Mouse (Mus musculus) hindbrain, embryonic 14.5 days (tissue): ENCODE measurements at regions not wholly inside any gene's neighbourhood (a gene's known extent, or its start where the extent isn't known, plus 50 kb on each side); places are given as distances from the start of the nearest gene placed in this dataset.

Experiments
- ATAC-seq: fragments of 200-750 bp; cut with Nextera tagmentation; 2 replicates; pipeline ENCODE4 v1.8.0; 2017; ENCODE audit warnings: moderate number of reproducible peaks, mild to moderate bottlenecking, moderate TSS enrichment, moderate library complexity; ENCODE audit not compliant: low FRiP score
- DNase-seq: peaks from one replicate; pipeline ENCODE4 v3.0.0-alpha.2; 2015; ENCODE audit warnings: low spot score
- H3K27ac ChIP-seq: fragments of 300-500 bp; sonication (generic); 2 replicates; pipeline ENCODE4 v1.5.1; 2014; ENCODE audit warnings: mild to moderate bottlenecking, moderate library complexity
- H3K27me3 ChIP-seq: fragments of 300-500 bp; sonication (generic); 2 replicates; pipeline ENCODE4 v1.6.1; 2014; ENCODE audit warnings: mild to moderate bottlenecking, low read length, mixed read lengths; ENCODE audit not compliant: control insufficient read depth, insufficient read depth
- H3K36me3 ChIP-seq: fragments of 300-500 bp; sonication (generic); replicated peaks from 2 replicates; pipeline ENCODE4 v1.6.1; 2014; ENCODE audit not compliant: control insufficient read depth, insufficient read depth
- H3K4me1 ChIP-seq: fragments of 300-500 bp; sonication (generic); replicated peaks from 2 replicates; pipeline ENCODE4 v1.6.1; 2014; ENCODE audit warnings: antibody characterized with exemption, low read length, mixed read lengths; ENCODE audit not compliant: control insufficient read depth, insufficient read depth
- H3K4me2 ChIP-seq: fragments of 300-500 bp; sonication (generic); replicated peaks from 2 replicates; pipeline ENCODE4 v1.6.1; 2014; ENCODE audit warnings: mild to moderate bottlenecking, moderate library complexity
- H3K4me3 ChIP-seq: fragments of 300-500 bp; sonication (generic); replicated peaks from 2 replicates; pipeline ENCODE4 v1.5.1; 2014; ENCODE audit warnings: mild to moderate bottlenecking, low read length
- H3K9ac ChIP-seq: fragments of 300-500 bp; sonication (generic); 2 replicates; pipeline ENCODE4 v1.6.1; 2014
- H3K9me3 ChIP-seq: fragments of 300-500 bp; sonication (generic); 2 replicates; pipeline ENCODE4 v1.6.1; 2016; ENCODE audit warnings: low read length; ENCODE audit not compliant: control insufficient read depth
- WGBS: fragments of 180-500 bp; shearing (Covaris S2); extraction: QIAGEN DNeasy Blood & Tissue Kit; methylation state at CpG from one replicate; pipeline ENCODE4 v1.1.7; 2014; 5-methylcytosine and 5-hydroxymethylcytosine counted together

GRCm38 (mm10) chr8:113250264-113250663 is 385.1 kb upstream of the Mon1b start:
- no peaks in the 10 kb centered on the region for H3K27me3 ChIP-seq
- no peaks in the 10 kb centered on the region for H3K36me3 ChIP-seq
- no peak overlapping the region for H3K27ac ChIP-seq
- H3K4me3 ChIP-seq = no peak overlapping the region
- DNase-seq (no peak), ATAC-seq (no peak)
- no peaks in the 10 kb centered on the region for H3K4me1 ChIP-seq
- WGBS = 89% methylated on average over 2 of the region's 2 CpGs
- H3K9ac ChIP-seq = no peak overlapping the region
- H3K9me3 ChIP-seq = no peaks in the 10 kb centered on the region
- H3K4me2 ChIP-seq = no peak overlapping the region

GRCm38 (mm10) chr8:113254076-113254475 is 381.3 kb upstream of the Mon1b start:
- no peak for DNase-seq

GRCm38 (mm10) chr8:113259477-113259876 is 375.9 kb upstream of the Mon1b start:
- Histone ChIP-seq H3K4me2 (no peak overlapping the region), H3K4me1 (no peaks in the 10 kb centered on the region), H3K9ac (no peak overlapping the region), H3K27ac (no peak overlapping the region), H3K27me3 (no peaks in the 10 kb centered on the region), H3K4me3 (no peak overlapping the region), H3K36me3 (no peaks in the 10 kb centered on the region), H3K9me3 (no peaks in the 10 kb centered on the region)
- ATAC-seq (no peak), DNase-seq (no peak)
- WGBS = 100% methylated on average over 1 of the region's 1 CpGs

More at GRCm38 (mm10) chr8:113254076-113254475, 381.3 kb upstream of the Mon1b start:
- Histone ChIP-seq H3K4me2 (no peak overlapping the region), H3K4me1 (no peaks in the 10 kb centered on the region), H3K36me3 (no peaks in the 10 kb centered on the region), H3K9ac (no peak overlapping the region), H3K27me3 (no peaks in the 10 kb centered on the region), H3K27ac (no peak overlapping the region), H3K9me3 (no peaks in the 10 kb centered on the region), H3K4me3 (no peak overlapping the region)
- no peak for ATAC-seq
- 71% methylated on average over 5 of the region's 5 CpGs for WGBS

GRCm38 (mm10) chr8:113263296-113263695 is 372.1 kb upstream of the Mon1b start:
- ATAC-seq = no peak
- no peak for DNase-seq
- no peaks in the 10 kb centered on the region for H3K27me3 ChIP-seq
- H3K4me2 ChIP-seq = no peak overlapping the region
- no peaks in the 10 kb centered on the region for H3K36me3 ChIP-seq
- H3K9ac ChIP-seq = no peak overlapping the region
- H3K27ac ChIP-seq = no peak overlapping the region
- H3K4me3 ChIP-seq = no peak overlapping the region
- H3K4me1 ChIP-seq = no peaks in the 10 kb centered on the region
- WGBS = 74% methylated on average over 3 of the region's 3 CpGs
- H3K9me3 ChIP-seq = no peaks in the 10 kb centered on the region

- no peaks in the 10 kb centered on the region for H3K27me3 ChIP-seq
- no peak overlapping the region for H3K27ac ChIP-seq
- no peaks in the 10 kb centered on the region for H3K4me1 ChIP-seq
- DNase-seq (no peak), ATAC-seq (no peak)
- H3K9ac ChIP-seq = no peak overlapping the region
- H3K4me3 ChIP-seq = no peak overlapping the region
- no peaks in the 10 kb centered on the region for H3K36me3 ChIP-seq
- WGBS = 90% methylated on average over 4 of the region's 4 CpGs
- H3K9me3 ChIP-seq = no peaks in the 10 kb centered on the region
- H3K4me2 ChIP-seq = no peak overlapping the region
Observed at GRCm38 (mm10) chr8:113271262-113271661, 364.1 kb upstream of the Mon1b start.

GRCm38 (mm10) chr8:113300273-113300843 is 335.0 kb upstream of the Mon1b start:
- H3K9me3 ChIP-seq = no peaks in the 10 kb centered on the region
- H3K27me3 ChIP-seq = no peaks in the 10 kb centered on the region
- WGBS = 76% methylated on average over 4 of the region's 4 CpGs
- no peak overlapping the region for H3K9ac ChIP-seq
- no peak for DNase-seq
- H3K4me1 ChIP-seq = no peaks in the 10 kb centered on the region
- no peak overlapping the region for H3K27ac ChIP-seq
- H3K36me3 ChIP-seq = no peaks in the 10 kb centered on the region
- H3K4me2 ChIP-seq = no peak overlapping the region
- no peak overlapping the region for H3K4me3 ChIP-seq
- ATAC-seq = no peak

GRCm38 (mm10) chr8:113303426-113303825 is 332.0 kb upstream of the Mon1b start:
- Histone ChIP-seq H3K4me3 (no peak overlapping the region), H3K4me2 (no peak overlapping the region), H3K27me3 (no peaks in the 10 kb centered on the region), H3K27ac (no peak overlapping the region), H3K9me3 (no peaks in the 10 kb centered on the region), H3K4me1 (no peaks in the 10 kb centered on the region), H3K36me3 (no peaks in the 10 kb centered on the region), H3K9ac (no peak overlapping the region)
- ATAC-seq (no peak), DNase-seq (no peak)
- 56% methylated on average over 8 of the region's 8 CpGs for WGBS

- no peak for ATAC-seq
- Histone ChIP-seq H3K9me3 (no peaks in the 10 kb centered on the region), H3K4me1 (no peaks in the 10 kb centered on the region), H3K4me3 (no peak overlapping the region), H3K4me2 (no peak overlapping the region), H3K27ac (no peak overlapping the region), H3K36me3 (no peaks in the 10 kb centered on the region), H3K9ac (no peak overlapping the region), H3K27me3 (no peaks in the 10 kb centered on the region)
- WGBS = 64% methylated on average over 3 of the region's 3 CpGs
- peak; percentile 49 for DNase-seq
Observed at GRCm38 (mm10) chr8:113317169-113317568, 318.2 kb upstream of the Mon1b start.

GRCm38 (mm10) chr8:113331576-113331975 is 303.8 kb upstream of the Mon1b start:
- Histone ChIP-seq H3K9me3 (no peaks in the 10 kb centered on the region), H3K27ac (no peak overlapping the region), H3K9ac (no peak overlapping the region), H3K4me1 (no peaks in the 10 kb centered on the region), H3K36me3 (no peaks in the 10 kb centered on the region), H3K4me3 (no peak overlapping the region), H3K27me3 (no peaks in the 10 kb centered on the region), H3K4me2 (no peak overlapping the region)
- ATAC-seq = no peak
- no peak for DNase-seq
- 49% methylated on average over 6 of the region's 6 CpGs for WGBS

- ATAC-seq = no peak
- Histone ChIP-seq H3K4me3 (no peak overlapping the region), H3K27me3 (no peaks in the 10 kb centered on the region), H3K9ac (no peak overlapping the region), H3K27ac (no peak overlapping the region), H3K9me3 (no peaks in the 10 kb centered on the region), H3K4me1 (no peaks in the 10 kb centered on the region), H3K4me2 (no peak overlapping the region), H3K36me3 (no peaks in the 10 kb centered on the region)
- DNase-seq = no peak
- 28% methylated on average over 10 of the region's 10 CpGs for WGBS
Observed at GRCm38 (mm10) chr8:113341306-113341705, 294.1 kb upstream of the Mon1b start.
